Mouse (Mus musculus) erythroblast, embryonic 14.5 days (primary cell): ENCODE results near the gene Zscan21.

Experiments
- GATA1 ChIP-seq: IDR thresholded peaks from 2 replicates; pipeline ENCODE4 v1.6.1; 2012; ENCODE audit warnings: low read length, inconsistent platforms, mixed read lengths
- TAL1 ChIP-seq: IDR thresholded peaks from 3 replicates; pipeline ENCODE4 v1.6.1; 2012; ENCODE audit warnings: low read length, inconsistent platforms, mixed read lengths

GRCm38 (mm10) chr5:138104976-138105375 lies 11.7 kb upstream of the Zscan21 start:
- TF ChIP-seq GATA1 (no peak), TAL1 (no peak)
